Mouse (Mus musculus) hindbrain, embryonic 15.5 days (tissue): ENCODE results near the gene S100z. TPM values are rescaled to one million over a fixed set of nuclear protein-coding genes. Genes with fewer than 3 reads are reported as not detected.
A peak's percentile ranks its signal among the peaks of the same experiment; 100 is the strongest.

Source experiments
- ATAC-seq: fragments of 200-750 bp; cut with Nextera tagmentation; 2 replicates; pipeline ENCODE4 v1.8.0; 2017; ENCODE audit warnings: low read depth, moderate number of reproducible peaks, moderate TSS enrichment; ENCODE audit not compliant: low FRiP score
- H3K27ac ChIP-seq: fragments of 300-500 bp; sonication (generic); replicated peaks from 2 replicates; pipeline ENCODE4 v1.5.1; 2015; ENCODE audit warnings: mild to moderate bottlenecking, inconsistent platforms
- H3K27me3 ChIP-seq: fragments of 300-500 bp; sonication (generic); 2 replicates; pipeline ENCODE4 v1.6.1; 2015; ENCODE audit warnings: control low read depth, inconsistent platforms
- H3K36me3 ChIP-seq: fragments of 300-500 bp; sonication (generic); 2 replicates; pipeline ENCODE4 v1.6.1; 2015; ENCODE audit warnings: control low read depth, inconsistent platforms
- H3K4me1 ChIP-seq: fragments of 300-500 bp; sonication (generic); replicated peaks from 2 replicates; pipeline ENCODE4 v1.6.1; 2015; ENCODE audit warnings: control low read depth, inconsistent platforms
- H3K4me2 ChIP-seq: fragments of 300-500 bp; sonication (generic); 2 replicates; pipeline ENCODE4 v1.6.1; 2015; ENCODE audit warnings: moderate library complexity, mild to moderate bottlenecking, inconsistent platforms
- H3K4me3 ChIP-seq: fragments of 300-500 bp; sonication (generic); 2 replicates; pipeline ENCODE4 v1.5.1; 2015; ENCODE audit warnings: mild to moderate bottlenecking, inconsistent platforms
- H3K9ac ChIP-seq: fragments of 300-500 bp; sonication (generic); 2 replicates; pipeline ENCODE4 v1.6.1; 2015; ENCODE audit warnings: inconsistent platforms
- H3K9me3 ChIP-seq: fragments of 300-500 bp; sonication (generic); 2 replicates; pipeline ENCODE4 v1.6.1; 2016; ENCODE audit warnings: control low read depth, inconsistent platforms
- WGBS: fragments of 180-500 bp; shearing (Covaris S2); methylation state at CpG from one replicate; pipeline ENCODE4 v1.1.7; 2015; 5-methylcytosine and 5-hydroxymethylcytosine counted together
- polyA plus RNA-seq: library from polyadenylated mRNA; unstranded; fragments of >200 nt; fragmentation: Nextera tagmentation; extraction: Ambion mirVana; gene quantifications from 2 replicates; pipeline ENCODE4 v1.2.1, GENCODE M21; 2015

The S100z gene
- polyA plus RNA-seq, 1 experiment from 2014 or later: not detected

- H3K4me1 ChIP-seq: no peaks in the 10 kb centered on the region
- WGBS: 71% methylated on average over 5 of the region's 5 CpGs
- no peak overlapping the region for H3K27ac ChIP-seq
- no peak overlapping the region for H3K9ac ChIP-seq
- no peak for ATAC-seq
- H3K4me2 ChIP-seq: no peak overlapping the region
- H3K36me3 ChIP-seq: no peaks in the 10 kb centered on the region
- H3K4me3 ChIP-seq: no peak overlapping the region
- H3K9me3 ChIP-seq: no peaks in the 10 kb centered on the region
- no peaks in the 10 kb centered on the region for H3K27me3 ChIP-seq
Observed at GRCm38 (mm10) chr13:95493296-95493695, 14.8 kb upstream of the S100z start.

- H3K4me1 ChIP-seq: no peaks in the 10 kb centered on the region
- no peak overlapping the region for H3K27ac ChIP-seq
- no peak overlapping the region for H3K4me2 ChIP-seq
- 49% methylated on average over 11 of the region's 11 CpGs for WGBS
- no peaks in the 10 kb centered on the region for H3K36me3 ChIP-seq
- no peak overlapping the region for H3K9ac ChIP-seq
- no peak for ATAC-seq
- no peaks in the 10 kb centered on the region for H3K9me3 ChIP-seq
- no peaks in the 10 kb centered on the region for H3K27me3 ChIP-seq
- no peak overlapping the region for H3K4me3 ChIP-seq
Observed at GRCm38 (mm10) chr13:95491327-95491726, 12.8 kb upstream of the S100z start.

GRCm38 (mm10) chr13:95484664-95485063 is 6.1 kb upstream of the S100z start:
- Histone ChIP-seq H3K36me3 (no peaks in the 10 kb centered on the region), H3K27ac (no peak overlapping the region), H3K4me3 (no peak overlapping the region), H3K9me3 (no peaks in the 10 kb centered on the region), H3K27me3 (no peaks in the 10 kb centered on the region), H3K9ac (no peak overlapping the region), H3K4me2 (no peak overlapping the region), H3K4me1 (no peaks in the 10 kb centered on the region)
- WGBS: 51% methylated on average over 5 of the region's 5 CpGs
- no peak for ATAC-seq

- Histone ChIP-seq H3K4me2 (no peak overlapping the region), H3K4me1 (no peaks in the 10 kb centered on the region), H3K9ac (no peak overlapping the region), H3K27me3 (no peaks in the 10 kb centered on the region), H3K27ac (no peak overlapping the region), H3K4me3 (no peak overlapping the region), H3K36me3 (no peaks in the 10 kb centered on the region), H3K9me3 (no peaks in the 10 kb centered on the region)
- WGBS: 14% methylated on average over 4 of the region's 4 CpGs
- ATAC-seq: peak; percentile 78
Observed at GRCm38 (mm10) chr13:95481428-95481827, 2.9 kb upstream of the S100z start.

GRCm38 (mm10) chr13:95477173-95477572 is 1.3 kb downstream of the S100z start:
- no peaks in the 10 kb centered on the region for H3K36me3 ChIP-seq
- H3K4me2 ChIP-seq: no peak overlapping the region
- H3K9me3 ChIP-seq: no peaks in the 10 kb centered on the region
- ATAC-seq: no peak
- no peaks in the 10 kb centered on the region for H3K27me3 ChIP-seq
- H3K4me1 ChIP-seq: no peaks in the 10 kb centered on the region
- H3K4me3 ChIP-seq: no peak overlapping the region
- no peak overlapping the region for H3K27ac ChIP-seq
- WGBS: 82% methylated on average over 6 of the region's 6 CpGs
- no peak overlapping the region for H3K9ac ChIP-seq

- no peak for ATAC-seq
- no peaks in the 10 kb centered on the region for H3K4me1 ChIP-seq
- no peak overlapping the region for H3K4me3 ChIP-seq
- WGBS: 82% methylated on average over 7 of the region's 7 CpGs
- no peak overlapping the region for H3K4me2 ChIP-seq
- no peak overlapping the region for H3K27ac ChIP-seq
- H3K9ac ChIP-seq: no peak overlapping the region
- no peaks in the 10 kb centered on the region for H3K9me3 ChIP-seq
- no peaks in the 10 kb centered on the region for H3K36me3 ChIP-seq
- H3K27me3 ChIP-seq: no peaks in the 10 kb centered on the region
Observed at GRCm38 (mm10) chr13:95475124-95475523, 3.4 kb downstream of the S100z start.

- Histone ChIP-seq H3K27me3 (no peaks in the 10 kb centered on the region), H3K36me3 (no peaks in the 10 kb centered on the region), H3K9me3 (no peaks in the 10 kb centered on the region), H3K9ac (no peak overlapping the region), H3K4me2 (no peak overlapping the region), H3K4me3 (no peak overlapping the region), H3K27ac (no peak overlapping the region), H3K4me1 (no peaks in the 10 kb centered on the region)
- 86% methylated on average over 3 of the region's 3 CpGs for WGBS
- no peak for ATAC-seq
Observed at GRCm38 (mm10) chr13:95474294-95474693, 4.2 kb downstream of the S100z start.

GRCm38 (mm10) chr13:95470970-95471369 is 7.6 kb downstream of the S100z start:
- Histone ChIP-seq H3K36me3 (no peaks in the 10 kb centered on the region), H3K4me1 (no peaks in the 10 kb centered on the region), H3K27ac (no peak overlapping the region), H3K9ac (no peak overlapping the region), H3K4me3 (no peak overlapping the region), H3K27me3 (no peaks in the 10 kb centered on the region), H3K4me2 (no peak overlapping the region), H3K9me3 (no peaks in the 10 kb centered on the region)
- 54% methylated on average over 2 of the region's 2 CpGs for WGBS
- no peak for ATAC-seq

- Histone ChIP-seq H3K9ac (no peak overlapping the region), H3K27ac (no peak overlapping the region), H3K9me3 (no peaks in the 10 kb centered on the region), H3K27me3 (no peaks in the 10 kb centered on the region), H3K4me1 (no peaks in the 10 kb centered on the region), H3K36me3 (no peaks in the 10 kb centered on the region), H3K4me3 (no peak overlapping the region), H3K4me2 (no peak overlapping the region)
- ATAC-seq: no peak
- 73% methylated on average over 2 of the region's 2 CpGs for WGBS
Observed at GRCm38 (mm10) chr13:95451529-95451928, 27.0 kb downstream of the S100z start.

GRCm38 (mm10) chr13:95450636-95451210 is 27.8 kb downstream of the S100z start:
- WGBS: 84% methylated on average over 9 of the region's 9 CpGs
- Histone ChIP-seq H3K27ac (no peak overlapping the region), H3K27me3 (0 out of 2 replicates have a peak, but pooled peaks cover 1% of the 10 kb centered on the region), H3K4me3 (no peak overlapping the region), H3K4me2 (no peak overlapping the region), H3K4me1 (no peaks in the 10 kb centered on the region), H3K36me3 (no peaks in the 10 kb centered on the region), H3K9me3 (no peaks in the 10 kb centered on the region), H3K9ac (no peak overlapping the region)
- no peak for ATAC-seq

GRCm38 (mm10) chr13:95449730-95450129 is 28.8 kb downstream of the S100z start:
- no peak overlapping the region for H3K4me2 ChIP-seq
- H3K9me3 ChIP-seq: no peaks in the 10 kb centered on the region
- H3K27ac ChIP-seq: no peak overlapping the region
- H3K36me3 ChIP-seq: no peaks in the 10 kb centered on the region
- H3K9ac ChIP-seq: no peak overlapping the region
- no peak for ATAC-seq
- WGBS: 75% methylated on average over 3 of the region's 3 CpGs
- no peaks in the 10 kb centered on the region for H3K4me1 ChIP-seq
- H3K4me3 ChIP-seq: no peak overlapping the region
- H3K27me3 ChIP-seq: peaks cover 11% of the 10 kb centered on the region; the same call in 1 of the 2 replicates

- WGBS: 38% methylated on average over 11 of the region's 11 CpGs
- H3K9ac ChIP-seq: peak within 1 kb of the TSS; percentile 52
- no peaks in the 10 kb centered on the region for H3K9me3 ChIP-seq
- peak within 1 kb of the TSS; percentile 44 for H3K4me3 ChIP-seq
- no peaks in the 10 kb centered on the region for H3K36me3 ChIP-seq
- H3K4me1 ChIP-seq: peaks cover 16% of the 10 kb centered on the region
- peak within 1 kb of the TSS; percentile 88 for H3K4me2 ChIP-seq
- peaks cover 18% of the 10 kb centered on the region for H3K27me3 ChIP-seq
- H3K27ac ChIP-seq: no peak within 1 kb of the TSS
- no peak for ATAC-seq
Observed at GRCm38 (mm10) chr13:95444824-95445223, 33.7 kb downstream of the S100z start, which contains the start of gene Crhbp. Crhbp (minus strand) TSS chr13:95444924.

GRCm38 (mm10) chr13:95444291-95444690 is 34.2 kb downstream of the S100z start:
- 15% methylated on average over 7 of the region's 7 CpGs for WGBS
- Histone ChIP-seq H3K4me3 (peak overlapping the region; percentile 44), H3K9me3 (no peaks in the 10 kb centered on the region), H3K27ac (no peak overlapping the region), H3K9ac (no peak overlapping the region), H3K4me2 (peak overlapping the region; percentile 88), H3K4me1 (peaks cover 16% of the 10 kb centered on the region), H3K27me3 (peaks cover 18% of the 10 kb centered on the region), H3K36me3 (no peaks in the 10 kb centered on the region)
- ATAC-seq: no peak
